Mouse (Mus musculus): ENCODE results near the gene Gm15140.
"Not testable (repeated sequence)": the region's sequence is repeated elsewhere in the genome, so short reads cannot be mapped to it uniquely, and the experiment has no call there.

The Gm15140 gene

DNA sequence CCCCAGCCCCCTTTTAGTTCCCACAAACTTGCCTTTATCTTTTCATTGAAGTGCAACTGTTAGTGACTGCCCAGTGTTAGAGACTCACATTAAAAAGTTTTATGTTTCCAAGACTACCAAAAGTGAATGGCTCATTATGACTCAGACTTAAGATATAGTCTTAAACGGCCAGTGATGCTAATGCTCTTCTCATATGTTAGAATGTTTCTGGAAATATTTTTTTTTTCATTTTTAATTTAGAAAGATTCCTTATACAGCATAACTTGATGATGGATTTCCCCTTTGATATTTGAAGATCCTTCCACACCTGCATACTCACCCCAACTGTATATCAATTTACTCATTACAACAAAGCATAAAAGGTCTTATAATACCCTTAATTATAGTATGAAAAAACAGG, at the start of gene Gm15140:
Gene Gm15140 (minus strand): TSS at position 101 of the 400 bp plus-strand sequence.
- DNase-seq (ENCODE audit: low spot score): not testable (repeated sequence)

Data from layer of hippocampus, adult 9-10 months (tissue).